Mouse (Mus musculus): ENCODE data around the gene Ggnbp2. TPM values are rescaled to one million over a fixed set of nuclear protein-coding genes. Genes with fewer than 3 reads are reported as not detected.
"Not testable (repeated sequence)": the region's sequence is repeated elsewhere in the genome, so short reads cannot be mapped to it uniquely, and the experiment has no call there.

Ggnbp2 gene
- total RNA-seq, 2 experiments from 2014 or later = 93.8 to 97.1 TPM

DNA sequence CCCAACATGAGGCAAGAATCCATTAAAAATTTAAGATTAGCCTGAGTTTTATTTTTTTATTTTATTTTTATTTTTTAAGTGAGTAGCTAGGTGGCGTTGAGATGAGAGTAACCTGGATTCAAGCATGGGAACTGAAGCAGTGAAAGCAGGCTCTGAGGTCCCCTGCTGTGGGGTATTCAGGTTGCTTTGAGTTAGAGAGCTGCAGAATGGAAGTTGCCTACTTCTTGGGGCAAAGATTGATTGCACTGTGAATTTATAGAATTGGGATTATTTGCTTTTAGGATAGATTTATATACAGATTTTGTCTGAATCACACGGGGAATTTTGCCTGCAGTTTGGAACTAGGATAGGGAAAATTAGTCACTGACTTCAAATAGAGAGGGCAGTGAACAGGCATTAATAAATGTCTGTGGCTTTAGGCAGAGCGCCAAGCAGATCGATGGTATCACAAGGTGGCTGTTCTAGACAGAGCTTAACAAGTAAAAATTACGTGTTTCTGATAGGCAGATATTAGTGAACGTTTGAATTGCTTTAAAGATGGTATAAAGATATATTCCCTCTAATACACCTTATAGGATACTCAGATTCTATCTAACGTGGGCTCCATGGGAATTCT, 23.0 kb downstream of the Ggnbp2 start:
- DNase-seq (ENCODE audit: extremely low spot score in 1 of 2, low spot score in 2 of 2) = no peak
- Histone ChIP-seq H3K4me3 (no peak overlapping the region), H3K27ac (no peak overlapping the region)
- intact Hi-C loops (cut with DNase I) = no loop called here
- no peak for TF ChIP-seq CTCF (IDR thresholded peaks at IDR 0.05)

- no peak overlapping the region for H3K4me3 ChIP-seq
- intact Hi-C loops (cut with DNase I) = no loop called here
- H3K27ac ChIP-seq = no peak overlapping the region
- no peak for DNase-seq (ENCODE audit: extremely low spot score in 1 of 2, low spot score in 2 of 2)
- TF ChIP-seq CTCF (IDR thresholded peaks at IDR 0.05) = no peak
Measured at GRCm38 (mm10) chr11:84846741-84847474, 23.7 kb downstream of the Ggnbp2 start.

- peak; percentile 22 for TF ChIP-seq CTCF (IDR thresholded peaks at IDR 0.05)
- H3K27ac ChIP-seq = no peak overlapping the region
- DNase-seq (ENCODE audit: extremely low spot score in 1 of 2, low spot score in 2 of 2) = no peak
- intact Hi-C loops (cut with DNase I) = no loop called here
- no peak overlapping the region for H3K4me3 ChIP-seq
Measured at GRCm38 (mm10) chr11:84839330-84839729, 31.3 kb downstream of the Ggnbp2 start.

DNA sequence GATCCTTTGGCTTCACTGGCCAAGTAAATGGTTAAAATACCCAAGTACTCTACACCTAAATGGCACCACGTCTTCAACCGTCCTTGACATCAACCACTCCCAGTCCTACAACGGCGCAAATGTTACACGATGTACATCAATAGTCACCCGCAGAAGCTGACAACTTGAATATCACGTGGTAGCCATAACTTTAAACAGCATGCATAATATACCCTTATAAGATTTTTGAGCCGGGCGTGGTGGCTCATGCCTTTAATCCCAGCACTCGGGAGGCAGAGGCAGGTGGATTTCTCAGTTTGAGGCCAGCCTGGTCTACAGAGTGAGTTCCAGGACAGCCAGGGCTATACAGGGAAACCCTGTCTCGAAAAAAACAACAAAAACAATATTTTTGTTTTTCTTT, 41.1 kb downstream of the Ggnbp2 start:
- intact Hi-C loops (cut with DNase I); DNase-seq (ENCODE audit: extremely low spot score in 1 of 2, low spot score in 2 of 2): not testable (repeated sequence)
- peak overlapping the region; percentile 89 for H3K27ac ChIP-seq
- H3K4me3 ChIP-seq = peak overlapping the region; percentile 66

DNA sequence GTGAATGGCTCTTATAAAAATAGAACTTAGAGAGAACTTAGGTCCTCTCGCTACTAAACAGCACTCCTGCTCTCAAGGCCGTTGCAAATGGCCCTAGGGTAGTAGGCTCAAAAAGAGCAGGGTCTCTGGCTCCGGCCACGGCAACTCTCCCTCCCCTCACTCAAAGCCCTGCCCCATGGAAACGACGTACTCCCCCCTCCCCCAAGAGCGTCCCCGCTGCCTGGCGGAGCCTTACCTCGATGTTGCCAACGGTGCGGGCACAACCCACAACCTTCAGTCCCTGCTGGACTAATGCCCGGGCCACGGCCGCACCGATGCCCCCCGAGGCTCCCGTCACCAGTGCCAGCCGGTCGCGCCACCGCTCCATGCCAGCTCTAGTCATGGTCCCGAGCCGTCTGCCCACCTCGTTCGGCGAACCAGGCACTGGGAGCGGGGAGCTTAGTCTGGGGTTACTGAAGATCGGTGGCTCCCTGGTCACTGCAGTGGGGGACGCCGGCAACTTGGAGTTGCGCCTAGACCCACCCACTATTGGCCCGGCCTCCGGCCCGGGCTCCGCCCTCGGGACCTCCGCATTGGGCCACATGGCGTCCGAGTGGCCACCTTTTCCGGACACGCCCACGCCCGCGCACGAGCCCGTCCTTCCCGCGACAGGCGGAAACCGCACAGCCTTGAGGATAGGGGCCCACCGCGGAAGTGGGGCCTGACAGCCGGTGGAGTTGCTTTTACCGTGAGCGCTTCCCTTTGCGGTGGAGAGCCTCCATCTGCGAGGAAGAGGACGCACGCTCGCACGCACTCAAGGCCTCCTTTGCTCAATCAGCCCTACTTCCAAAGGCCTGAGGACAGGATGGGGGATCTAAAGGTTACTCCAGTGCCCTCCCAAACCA, 41.9 kb downstream of the Ggnbp2 start, which contains the start of gene Dhrs11:
TSS of gene Dhrs11 (minus strand) at position 479 of the 884 bp plus-strand sequence.
- peak within 1 kb of the TSS; percentile 66 for H3K4me3 ChIP-seq
- intact Hi-C loops (cut with DNase I) = no loop called here
- H3K27ac ChIP-seq = peak within 1 kb of the TSS; percentile 89
- no peak for TF ChIP-seq CTCF (IDR thresholded peaks at IDR 0.05)
- DNase-seq (ENCODE audit: extremely low spot score in 1 of 2, low spot score in 2 of 2) = peak; percentile 85 to 88

- intact Hi-C loops (cut with DNase I) = no loop called here
- TF ChIP-seq CTCF (IDR thresholded peaks at IDR 0.05) = no peak
- peak overlapping the region; percentile 66 for H3K4me3 ChIP-seq
- no peak for DNase-seq (ENCODE audit: extremely low spot score in 1 of 2, low spot score in 2 of 2)
- H3K27ac ChIP-seq = peak overlapping the region; percentile 89; the same call in 1 of the 2 replicates
Measured at GRCm38 (mm10) chr11:84827901-84828503, 42.6 kb downstream of the Ggnbp2 start.

GRCm38 (mm10) chr11:84827492-84827891, 43.1 kb downstream of the Ggnbp2 start:
- Histone ChIP-seq H3K27ac (no peak overlapping the region), H3K4me3 (no peak overlapping the region)
- TF ChIP-seq CTCF (IDR thresholded peaks at IDR 0.05) = no peak
- intact Hi-C loops (cut with DNase I) = no loop called here
- no peak for DNase-seq (ENCODE audit: extremely low spot score in 1 of 2, low spot score in 2 of 2)

DNA sequence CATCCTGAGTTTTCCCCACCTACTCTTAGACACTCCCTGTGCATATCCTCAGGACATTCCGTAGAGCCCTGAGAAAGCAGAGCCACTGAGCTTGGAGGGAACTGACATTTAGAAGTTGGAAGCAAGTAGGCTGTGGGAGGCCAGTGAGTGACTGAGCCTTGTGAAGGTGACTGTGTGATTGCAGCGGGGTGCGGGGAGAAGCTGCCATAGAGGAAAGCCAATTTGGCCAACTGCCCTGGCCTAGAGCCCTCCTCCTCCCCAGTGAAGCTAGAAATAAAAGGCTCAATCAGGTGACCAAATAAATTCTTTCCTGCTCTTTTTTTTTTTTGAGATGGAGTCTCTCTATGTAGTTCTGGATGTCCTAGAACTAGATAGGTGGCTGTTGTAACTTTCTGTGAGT, 44.4 kb downstream of the Ggnbp2 start:
- TF ChIP-seq CTCF (IDR thresholded peaks at IDR 0.05) = no peak
- H3K4me3 ChIP-seq = no peak overlapping the region
- DNase-seq (ENCODE audit: extremely low spot score in 1 of 2, low spot score in 2 of 2) = peak; percentile 55 to 58
- intact Hi-C loops (cut with DNase I) = no loop called here
- peak overlapping the region; percentile 30; the same call in 1 of the 2 replicates for H3K27ac ChIP-seq

- Histone ChIP-seq H3K27ac (no peak overlapping the region), H3K4me3 (no peak overlapping the region)
- TF ChIP-seq CTCF (IDR thresholded peaks at IDR 0.05) = no peak
- no peak for DNase-seq (ENCODE audit: extremely low spot score in 1 of 2, low spot score in 2 of 2)
- intact Hi-C loops (cut with DNase I) = no loop called here
Measured at GRCm38 (mm10) chr11:84825261-84825807, 45.3 kb downstream of the Ggnbp2 start.

DNA sequence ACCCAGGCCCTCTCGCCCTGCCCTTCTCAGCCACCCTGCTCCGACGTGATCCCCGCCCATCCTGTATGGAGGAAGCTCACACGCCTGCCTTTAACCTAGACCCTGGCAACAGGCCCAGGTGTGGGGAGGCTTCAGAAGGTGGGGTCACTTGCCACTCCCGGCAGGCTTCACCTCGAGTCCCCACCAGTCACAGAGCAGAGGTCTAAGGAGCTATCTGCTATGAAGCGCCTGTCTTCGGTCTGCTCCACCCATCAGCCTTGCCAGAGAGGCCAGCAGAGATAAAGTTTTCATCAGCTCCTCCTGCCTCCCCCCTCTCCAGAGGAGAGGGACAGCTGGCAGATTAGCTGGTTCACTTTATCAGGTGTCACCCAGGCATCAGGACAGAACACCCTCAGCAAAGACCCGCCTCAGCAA, 47.1 kb downstream of the Ggnbp2 start:
- intact Hi-C loops (cut with DNase I) = no loop called here
- DNase-seq (ENCODE audit: extremely low spot score in 1 of 2, low spot score in 2 of 2) = no peak
- no peak for TF ChIP-seq CTCF (IDR thresholded peaks at IDR 0.05)
- no peak overlapping the region for H3K4me3 ChIP-seq
- no peak overlapping the region for H3K27ac ChIP-seq

- Histone ChIP-seq H3K27ac (no peak overlapping the region), H3K4me3 (no peak overlapping the region)
- intact Hi-C loops (cut with DNase I) = no loop called here
- no peak for TF ChIP-seq CTCF (IDR thresholded peaks at IDR 0.05)
- DNase-seq (ENCODE audit: extremely low spot score in 1 of 2, low spot score in 2 of 2) = no peak
Measured at GRCm38 (mm10) chr11:84822487-84822886, 48.1 kb downstream of the Ggnbp2 start.

Data from left cerebral cortex, adult 2 months (tissue).